Mouse (Mus musculus) liver (tissue): ENCODE measurements around the gene Dcaf11.

Experiments used
- DNase-seq: peaks from one replicate; pipeline ENCODE4 v3.0.0-alpha.2; 2020; ENCODE audit warnings: mixed read lengths

Dcaf11 gene

DNA sequence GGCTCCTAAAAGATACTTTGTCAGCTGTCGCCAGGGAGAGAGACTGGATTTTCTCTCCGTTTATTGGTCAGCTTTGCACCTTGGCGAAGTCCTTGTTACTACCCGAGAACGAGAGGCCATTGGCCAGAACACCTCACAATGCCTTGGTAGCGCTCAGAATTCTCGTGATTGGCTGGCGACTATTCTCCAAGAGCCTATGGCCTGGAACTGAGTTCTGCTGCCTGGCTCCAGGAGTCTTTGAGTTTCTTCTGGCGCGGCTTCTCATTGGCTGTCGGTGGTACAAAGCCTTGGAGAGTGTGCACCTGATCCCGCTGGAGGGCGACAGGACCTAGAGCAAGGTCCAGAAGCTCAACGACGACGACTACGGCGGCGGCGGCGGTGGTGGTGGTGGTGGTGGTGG, 58.0 kb downstream of the Dcaf11 start, which contains the start of gene Rec8:
Rec8 (plus strand) TSS at position 216 of the 400 bp plus-strand sequence.
- DNase-seq, result peak; percentile 75

DNA sequence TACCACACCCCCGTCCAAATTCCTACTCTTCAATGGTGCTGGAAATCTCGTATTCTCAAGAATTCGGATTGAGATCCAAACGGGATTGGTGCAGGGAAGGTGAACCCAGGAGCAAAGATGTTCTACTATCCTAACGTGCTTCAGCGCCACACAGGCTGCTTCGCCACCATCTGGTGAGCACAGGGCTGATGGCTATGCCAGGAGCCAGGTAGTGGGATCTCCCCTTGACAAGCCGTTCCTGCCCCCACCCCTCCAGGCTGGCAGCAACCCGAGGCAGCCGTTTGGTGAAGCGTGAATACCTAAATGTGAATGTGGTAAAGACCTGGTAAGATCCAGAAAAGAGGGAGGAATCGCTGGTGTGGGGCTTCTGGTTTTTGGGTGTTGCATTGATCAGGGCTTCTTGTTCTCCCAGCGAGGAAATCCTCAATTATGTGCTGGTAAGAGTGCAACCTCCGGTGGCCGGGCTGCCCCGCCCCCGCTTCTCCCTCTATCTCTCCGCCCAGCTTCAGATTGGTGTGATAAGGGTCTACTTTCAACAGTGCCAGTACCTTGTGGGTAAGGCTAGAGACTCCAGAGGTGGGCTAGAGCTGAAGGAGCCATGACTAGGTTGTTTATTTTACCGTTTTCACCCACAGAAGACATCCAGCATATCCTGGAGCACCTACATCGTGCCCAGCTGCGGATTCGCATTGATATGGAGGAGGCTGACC, 58.8 kb downstream of the Dcaf11 start:
- peak; percentile 75 for DNase-seq
